Mouse (Mus musculus) bone marrow, adult 2 months (tissue): ENCODE measurements around the gene Olfr559.

Experiments used
- CTCF ChIP-seq: fragments of 200-500 bp; IDR thresholded peaks from 2 replicates; pipeline ENCODE4 v1.5.1; 2011; ENCODE audit warnings: low read length, control low read depth; ENCODE audit not compliant: control insufficient read depth, insufficient read depth
- POLR2A ChIP-seq: fragments of 200-500 bp; IDR thresholded peaks from 2 replicates; pipeline ENCODE4 v1.6.1; 2011; ENCODE audit warnings: low read depth, mild to moderate bottlenecking, control low read depth, low read length, borderline replicate concordance; ENCODE audit not compliant: control insufficient read depth

- TF ChIP-seq CTCF (no peak), POLR2A (no peak)
These were observed 24.8 kb upstream of the Olfr559 start for GRCm38 (mm10) chr7:102752086-102752485.
